Mouse (Mus musculus): ENCODE results near the gene Gas8. TPM values are rescaled to one million over a fixed set of nuclear protein-coding genes. Genes with fewer than 3 reads are reported as not detected.

Gene Gas8
- polyA plus RNA-seq, 1 experiment from 2014 or later: 11.3 TPM

- Histone ChIP-seq H3K36me3 (ENCODE audit: control insufficient read depth, insufficient read depth, low read length) (peaks cover 32% of the 10 kb centered on the region), H3K4me3 (ENCODE audit: low read depth, low read length) (no peak overlapping the region), H3K4me1 (replicated peaks; ENCODE audit: control insufficient read depth, insufficient read depth) (no peaks in the 10 kb centered on the region), H3K27me3 (ENCODE audit: control insufficient read depth, insufficient read depth, low read length) (no peaks in the 10 kb centered on the region), H3K9me3 (ENCODE audit: control insufficient read depth, low read length) (no peaks in the 10 kb centered on the region), H3K9ac (ENCODE audit: low read length) (no peak overlapping the region), H3K4me2 (replicated peaks; ENCODE audit: low read depth) (no peak overlapping the region), H3K27ac (replicated peaks) (no peak overlapping the region)
- TF ChIP-seq CTCF (IDR thresholded peaks at IDR 0.05; ENCODE audit: low read depth) (no peak), EP300 (optimal IDR thresholded peaks at IDR 0.05) (no peak)
- 77% methylated on average over 9 of the region's 9 CpGs for WGBS
- ATAC-seq (ENCODE audit: low FRiP score, low TSS enrichment) (no peak), DNase-seq (ENCODE audit: low spot score) (no peak)
Measured at GRCm38 (mm10) chr8:123505695-123506094, 12.9 kb upstream of the Gas8 start.

GRCm38 (mm10) chr8:123507153-123507552 is 11.5 kb upstream of the Gas8 start:
- Histone ChIP-seq H3K4me1 (replicated peaks; ENCODE audit: control insufficient read depth, insufficient read depth) (no peaks in the 10 kb centered on the region), H3K27ac (replicated peaks) (no peak overlapping the region), H3K4me2 (replicated peaks; ENCODE audit: low read depth) (no peak overlapping the region), H3K9me3 (ENCODE audit: control insufficient read depth, low read length) (no peaks in the 10 kb centered on the region), H3K9ac (ENCODE audit: low read length) (no peak overlapping the region), H3K36me3 (ENCODE audit: control insufficient read depth, insufficient read depth, low read length) (peaks cover 24% of the 10 kb centered on the region), H3K27me3 (ENCODE audit: control insufficient read depth, insufficient read depth, low read length) (no peaks in the 10 kb centered on the region), H3K4me3 (ENCODE audit: low read depth, low read length) (no peak overlapping the region)
- no peak for TF ChIP-seq EP300 (optimal IDR thresholded peaks at IDR 0.05)
- TF ChIP-seq CTCF (IDR thresholded peaks at IDR 0.05; ENCODE audit: low read depth): no peak
- WGBS: 97% methylated on average over 5 of the region's 5 CpGs
- DNase-seq (ENCODE audit: low spot score): no peak
- no peak for ATAC-seq (ENCODE audit: low FRiP score, low TSS enrichment)

DNA sequence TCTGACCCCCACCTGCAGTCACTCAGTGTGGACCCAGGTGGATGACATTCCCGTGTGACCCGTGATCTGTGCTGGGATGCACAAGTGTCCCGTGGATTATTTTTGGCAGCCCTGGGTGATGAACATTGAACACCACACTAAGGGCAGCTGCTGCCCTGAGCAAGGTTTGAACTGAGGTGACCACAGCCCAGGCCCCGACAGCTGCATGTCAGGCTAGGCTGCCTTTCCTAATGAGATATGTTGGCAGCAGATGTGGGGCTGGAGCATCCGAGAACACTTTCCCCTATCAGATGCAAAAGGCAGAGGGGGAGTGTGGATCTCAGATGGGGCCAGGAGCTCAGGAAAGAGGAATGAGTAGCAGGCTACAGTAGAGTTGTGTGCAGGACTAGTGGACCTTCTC is 7.8 kb upstream of the Gas8 start:
- Histone ChIP-seq H3K4me1 (replicated peaks; ENCODE audit: control insufficient read depth, insufficient read depth) (no peaks in the 10 kb centered on the region), H3K4me2 (replicated peaks; ENCODE audit: low read depth) (no peak overlapping the region), H3K36me3 (ENCODE audit: control insufficient read depth, insufficient read depth, low read length) (peaks cover 8% of the 10 kb centered on the region; the same call in 1 of the 2 replicates), H3K4me3 (ENCODE audit: low read depth, low read length) (no peak overlapping the region), H3K9me3 (ENCODE audit: control insufficient read depth, low read length) (no peaks in the 10 kb centered on the region), H3K9ac (ENCODE audit: low read length) (no peak overlapping the region), H3K27ac (replicated peaks) (no peak overlapping the region), H3K27me3 (ENCODE audit: control insufficient read depth, insufficient read depth, low read length) (0 out of 2 replicates have a peak, but pooled peaks cover 8% of the 10 kb centered on the region)
- 79% methylated on average over 5 of the region's 5 CpGs for WGBS
- DNase-seq (ENCODE audit: low spot score) (no peak), ATAC-seq (ENCODE audit: low FRiP score, low TSS enrichment) (no peak)
- TF ChIP-seq EP300 (optimal IDR thresholded peaks at IDR 0.05): no peak
- TF ChIP-seq CTCF (IDR thresholded peaks at IDR 0.05; ENCODE audit: low read depth): no peak

- TF ChIP-seq CTCF (IDR thresholded peaks at IDR 0.05; ENCODE audit: low read depth): no peak
- no peak for TF ChIP-seq EP300 (optimal IDR thresholded peaks at IDR 0.05)
- WGBS: 3% methylated on average over 9 of the region's 9 CpGs
- no peaks in the 10 kb centered on the region for H3K9me3 ChIP-seq (ENCODE audit: control insufficient read depth, low read length)
- no peak for DNase-seq (ENCODE audit: low spot score)
- H3K36me3 ChIP-seq (ENCODE audit: control insufficient read depth, insufficient read depth, low read length): 0 out of 2 replicates have a peak, but pooled peaks cover under 1% of the 10 kb centered on the region
- H3K4me3 ChIP-seq (ENCODE audit: low read depth, low read length): peak overlapping the region; percentile 57; the same call in 1 of the 2 replicates
- no peak overlapping the region for H3K27ac ChIP-seq (replicated peaks)
- peak overlapping the region; percentile 97 for H3K4me2 ChIP-seq (replicated peaks; ENCODE audit: low read depth)
- H3K9ac ChIP-seq (ENCODE audit: low read length): peak overlapping the region; percentile 56; the same call in 1 of the 2 replicates
- H3K27me3 ChIP-seq (ENCODE audit: control insufficient read depth, insufficient read depth, low read length): peaks cover 8% of the 10 kb centered on the region; the same call in 1 of the 2 replicates
- ATAC-seq (ENCODE audit: low FRiP score, low TSS enrichment): no peak
- H3K4me1 ChIP-seq (replicated peaks; ENCODE audit: control insufficient read depth, insufficient read depth): no peaks in the 10 kb centered on the region; the same call in 1 of the 2 replicates
Measured at GRCm38 (mm10) chr8:123514136-123514535, 4.5 kb upstream of the Gas8 start.

DNA sequence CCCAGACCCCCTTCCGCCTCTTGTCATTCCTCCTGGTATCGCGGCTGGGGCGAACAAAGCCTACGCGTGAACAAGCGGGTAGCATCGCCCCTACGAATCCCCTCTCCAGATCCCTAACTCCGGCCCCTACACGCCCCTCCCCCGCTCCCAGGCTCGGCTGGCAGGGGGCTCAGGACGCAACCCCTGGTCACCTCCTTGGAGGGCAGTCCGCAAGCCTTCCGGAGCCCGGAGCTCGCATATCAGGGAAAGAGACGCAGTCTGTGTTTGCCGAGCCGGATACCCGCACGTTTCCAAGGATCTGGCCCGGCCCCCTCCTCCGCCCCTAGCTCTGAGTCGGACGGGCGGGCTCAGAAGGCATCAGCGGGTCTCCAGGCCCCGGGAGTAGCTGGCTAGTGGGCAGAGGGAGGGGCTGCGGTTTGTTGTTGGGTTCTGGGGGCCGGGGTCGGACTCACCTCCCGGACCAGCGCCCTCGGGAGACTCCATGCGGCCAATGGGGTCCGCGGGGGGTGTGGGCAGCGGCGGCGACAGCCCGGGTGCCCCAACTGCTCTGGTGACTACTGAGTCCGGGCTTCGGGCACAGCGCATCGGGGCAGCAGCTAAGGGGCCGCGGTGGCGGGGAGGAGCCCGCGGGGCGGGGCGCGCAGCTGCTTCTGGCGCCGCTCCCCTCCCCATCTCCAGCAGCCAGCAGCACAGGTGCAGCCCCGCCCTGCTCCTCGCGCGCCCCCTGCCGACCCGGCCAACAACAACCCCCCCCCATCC is 3.7 kb upstream of the Gas8 start, which contains the start of gene Dbndd1:
Gene Dbndd1 (minus strand): TSS at position 683 of the 759 bp plus-strand sequence.
- peak; percentile 38 for DNase-seq (ENCODE audit: low spot score)
- WGBS: 1% methylated on average over 42 of the region's 63 CpGs

DNA sequence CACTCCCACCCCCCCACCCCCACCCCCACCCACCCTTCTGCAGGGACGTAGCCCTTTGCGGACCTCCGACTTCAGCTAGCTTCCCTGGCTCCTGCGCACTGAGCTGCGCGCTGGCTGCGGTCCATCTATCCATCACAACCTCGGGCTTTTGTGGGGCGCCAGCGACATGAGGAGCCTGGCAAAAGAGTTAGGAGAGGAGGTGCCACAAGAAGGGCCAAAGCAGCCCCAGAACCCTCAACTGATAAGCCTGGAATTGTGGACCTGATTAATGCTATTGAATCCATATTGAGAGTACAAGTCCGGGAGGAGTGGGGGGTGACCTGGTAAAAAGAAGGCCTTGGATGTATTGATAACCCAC is 3.1 kb upstream of the Gas8 start:
- no peak for TF ChIP-seq EP300 (optimal IDR thresholded peaks at IDR 0.05)
- no peak for TF ChIP-seq CTCF (IDR thresholded peaks at IDR 0.05; ENCODE audit: low read depth)
- ATAC-seq (ENCODE audit: low FRiP score, low TSS enrichment): no peak

More for the DNA sequence above, 3.7 kb upstream of the Gas8 start, which contains the start of gene Dbndd1:
- Histone ChIP-seq H3K4me3 (ENCODE audit: low read depth, low read length) (peak within 1 kb of the TSS; percentile 57), H3K4me2 (replicated peaks; ENCODE audit: low read depth) (peak within 1 kb of the TSS; percentile 97), H3K9ac (ENCODE audit: low read length) (peak within 1 kb of the TSS; percentile 56), H3K9me3 (ENCODE audit: control insufficient read depth, low read length) (no peaks in the 10 kb centered on the region), H3K4me1 (replicated peaks; ENCODE audit: control insufficient read depth, insufficient read depth) (no peaks in the 10 kb centered on the region; the same call in 1 of the 2 replicates), H3K27me3 (ENCODE audit: control insufficient read depth, insufficient read depth, low read length) (peaks cover 8% of the 10 kb centered on the region; the same call in 1 of the 2 replicates), H3K36me3 (ENCODE audit: control insufficient read depth, insufficient read depth, low read length) (no peaks in the 10 kb centered on the region), H3K27ac (replicated peaks) (no peak within 1 kb of the TSS)
- ATAC-seq (ENCODE audit: low FRiP score, low TSS enrichment): no peak
- no peak for TF ChIP-seq EP300 (optimal IDR thresholded peaks at IDR 0.05)
- TF ChIP-seq CTCF (IDR thresholded peaks at IDR 0.05; ENCODE audit: low read depth): no peak; the same call in 1 of the 2 replicates

More for the DNA sequence above, 3.1 kb upstream of the Gas8 start:
- Histone ChIP-seq H3K9me3 (ENCODE audit: control insufficient read depth, low read length) (no peaks in the 10 kb centered on the region), H3K4me3 (ENCODE audit: low read depth, low read length) (peak overlapping the region; percentile 57), H3K4me2 (replicated peaks; ENCODE audit: low read depth) (peak overlapping the region; percentile 97), H3K36me3 (ENCODE audit: control insufficient read depth, insufficient read depth, low read length) (no peaks in the 10 kb centered on the region), H3K4me1 (replicated peaks; ENCODE audit: control insufficient read depth, insufficient read depth) (no peaks in the 10 kb centered on the region; the same call in 1 of the 2 replicates), H3K27me3 (ENCODE audit: control insufficient read depth, insufficient read depth, low read length) (peaks cover 8% of the 10 kb centered on the region; the same call in 1 of the 2 replicates), H3K9ac (ENCODE audit: low read length) (no peak overlapping the region), H3K27ac (replicated peaks) (no peak overlapping the region)
- 5% methylated on average over 10 of the region's 11 CpGs for WGBS
- DNase-seq (ENCODE audit: low spot score): no peak
